In genomic region chr2:174331282-174332030, GRCm38 (mm10) we compare ENCODE assay signal across 8 mouse cellular contexts. TPM values are rescaled to one million over a fixed set of nuclear protein-coding genes. Genes with fewer than 3 reads are reported as not detected.
A peak's percentile ranks its signal among the peaks of the same experiment; 100 is the strongest.
DNase-seq lines count a peak whose midpoint lies in the region; ATAC-seq and TF ChIP-seq lines count a peak whose summit lies in the region.

No protein-coding gene starts in this region.

- WGBS in heart, embryonic 13.5 days: 21% methylated on average over 12 of the region's 12 CpGs
- WGBS in forebrain, embryonic 14.5 days: 15% methylated on average over 12 of the region's 12 CpGs
- WGBS in liver, postnatal 0 days (ENCODE audit: insufficient replicate concordance): 27% methylated on average over 12 of the region's 12 CpGs

- H3K27me3 ChIP-seq in heart, embryonic 13.5 days (replicated peaks): no peaks in the 10 kb centered on the region
- peaks cover 30% of the 10 kb centered on the region for H3K27me3 ChIP-seq in E14TG2a.4 (ENCODE audit: insufficient read depth, low read length)
- H3K27me3 ChIP-seq in forebrain, embryonic 14.5 days (replicated peaks; ENCODE audit: control insufficient read depth, insufficient read depth, low read length): no peaks in the 10 kb centered on the region
- H3K27me3 ChIP-seq in liver, postnatal 0 days (ENCODE audit: insufficient read depth, low read length): no peaks in the 10 kb centered on the region

- H3K9me3 ChIP-seq in heart, embryonic 13.5 days: no peaks in the 10 kb centered on the region
- H3K9me3 ChIP-seq in E14TG2a.4 (ENCODE audit: low read length): no peaks in the 10 kb centered on the region
- H3K9me3 ChIP-seq in forebrain, embryonic 14.5 days (replicated peaks; ENCODE audit: control insufficient read depth, low read length): no peaks in the 10 kb centered on the region
- H3K9me3 ChIP-seq in liver, postnatal 0 days (ENCODE audit: low read length): no peaks in the 10 kb centered on the region

- peak overlapping the region; percentile 98 for H3K4me3 ChIP-seq in heart, embryonic 13.5 days
- peak overlapping the region; percentile 86 for H3K4me3 ChIP-seq in E14TG2a.4 (replicated peaks; ENCODE audit: low read length)
- peak overlapping the region; percentile 98 for H3K4me3 ChIP-seq in forebrain, embryonic 14.5 days (ENCODE audit: low read depth, low read length)
- H3K4me3 ChIP-seq in liver, postnatal 0 days (ENCODE audit: low read depth, low read length): peak overlapping the region; percentile 88

- peak overlapping the region; percentile 100 for H3K9ac ChIP-seq in heart, embryonic 13.5 days
- H3K9ac ChIP-seq in forebrain, embryonic 14.5 days (ENCODE audit: low read length): peak overlapping the region; percentile 100
- peak overlapping the region; percentile 95 for H3K9ac ChIP-seq in liver, postnatal 0 days (replicated peaks)

- ATAC-seq in heart, embryonic 13.5 days (ENCODE audit: extremely low read depth, insufficient number of reproducible peaks, low FRiP score, low TSS enrichment): no peak
- no peak for ATAC-seq in forebrain, embryonic 14.5 days
- ATAC-seq in liver, postnatal 0 days: no peak
- no peak for ATAC-seq in frontal cortex, adult (ENCODE audit: low TSS enrichment)

- peak overlapping the region; percentile 100 for H3K27ac ChIP-seq in heart, embryonic 13.5 days (replicated peaks)
- 0 out of 2 replicates have a peak overlapping the region, but pooled peaks have one; percentile 97 for H3K27ac ChIP-seq in forebrain, embryonic 14.5 days (ENCODE audit: low read depth, low read length)
- peak overlapping the region; percentile 96 for H3K27ac ChIP-seq in liver, postnatal 0 days (ENCODE audit: low read depth)

- no peak for TF ChIP-seq CTCF in E14TG2a.4 (conservative IDR thresholded peaks at IDR 0.05; ENCODE audit: low read length)
- no peak for TF ChIP-seq CTCF in liver, postnatal 0 days (IDR thresholded peaks at IDR 0.05; ENCODE audit: low read depth)

- DNase-seq in heart, postnatal 4 days: no peak
- peak; percentile 39 for DNase-seq in forebrain, embryonic 14.5 days (ENCODE audit: low spot score)
- no peak for DNase-seq in liver, postnatal 0 days
- no peak for DNase-seq in adrenal gland, postnatal 14 days
- DNase-seq in left cerebral cortex, postnatal 10 days (ENCODE audit: extremely low spot score in 1 of 2, low spot score in 2 of 2): no peak

- H3K4me2 ChIP-seq in heart, embryonic 13.5 days: peak overlapping the region; percentile 72
- peak overlapping the region; percentile 74 for H3K4me2 ChIP-seq in forebrain, embryonic 14.5 days (ENCODE audit: low read length)
- H3K4me2 ChIP-seq in liver, postnatal 0 days (ENCODE audit: low read depth, low read length): peak overlapping the region; percentile 96

- H3K4me1 ChIP-seq in heart, embryonic 13.5 days: peaks cover 64% of the 10 kb centered on the region
- H3K4me1 ChIP-seq in E14TG2a.4 (replicated peaks; ENCODE audit: low read depth, low read length): peaks cover 54% of the 10 kb centered on the region
- H3K4me1 ChIP-seq in forebrain, embryonic 14.5 days (ENCODE audit: control insufficient read depth, insufficient read depth, low read length): peaks cover 36% of the 10 kb centered on the region
- peaks cover 37% of the 10 kb centered on the region for H3K4me1 ChIP-seq in liver, postnatal 0 days (ENCODE audit: insufficient read depth)

- intact Hi-C loops in left cerebral cortex, postnatal 10 days (cut with DNase I): loop anchor here (5.0 kb wide), 2 partner anchors 86 to 136 kb away; partner anchors contain the start of gene Nelfcd

- TF ChIP-seq EP300 in liver, postnatal 0 days (IDR thresholded peaks at IDR 0.05; ENCODE audit: low read depth): no peak

- H3K36me3 ChIP-seq in heart, embryonic 13.5 days: peaks cover 15% of the 10 kb centered on the region
- peaks cover 6% of the 10 kb centered on the region; the same call in 1 of the 2 replicates for H3K36me3 ChIP-seq in E14TG2a.4 (ENCODE audit: insufficient read depth, low read length)
- peaks cover 1% of the 10 kb centered on the region; the same call in 1 of the 2 replicates for H3K36me3 ChIP-seq in forebrain, embryonic 14.5 days (ENCODE audit: control insufficient read depth, insufficient read depth, low read length)
- H3K36me3 ChIP-seq in liver, postnatal 0 days (replicated peaks; ENCODE audit: insufficient read depth, low read length): peaks cover 7% of the 10 kb centered on the region; the same call in 1 of the 2 replicates

RNA-seq across cellular contexts. Expression of gene Gm20721, which starts 15.1 kb away (rescaled TPM):
- 16.0 and 26.6 TPM in 2 replicates for polyA plus RNA-seq in heart, embryonic 13.5 days (2015; fragmentation: Nextera tagmentation; extraction: Ambion mirVana)
- 1 to 10 TPM; 2.2 to 3.4 TPM for total RNA-seq in heart, postnatal 4 days (2021)
- polyA plus RNA-seq in forebrain, embryonic 14.5 days (2014; fragmentation: Nextera tagmentation; extraction: Ambion mirVana): 5.9 and 6.3 TPM in 2 replicates
- polyA plus RNA-seq in liver, postnatal 0 days (2015; fragmentation: Nextera tagmentation; extraction: Ambion mirVana): 1.3 and 2.9 TPM in 2 replicates
- total RNA-seq in adrenal gland, postnatal 14 days (2021): 4.6 and 5.4 TPM in 2 replicates
- total RNA-seq in left cerebral cortex, postnatal 10 days (2021): 1 to 10 TPM; 2.2 to 2.6 TPM

RNA-seq across cellular contexts. Expression of gene Gnas, which starts 47.3 kb away (rescaled TPM):
- 1,244 and 1,252 TPM in 2 replicates for polyA plus RNA-seq in heart, embryonic 13.5 days (2015; fragmentation: Nextera tagmentation; extraction: Ambion mirVana)
- total RNA-seq in heart, postnatal 4 days (2021): 1,000 to 10,000 TPM; 1,794 to 1,822 TPM
- polyA plus RNA-seq in forebrain, embryonic 14.5 days (2014; fragmentation: Nextera tagmentation; extraction: Ambion mirVana): 966 and 1,076 TPM in 2 replicates
- polyA plus RNA-seq in liver, postnatal 0 days (2015; fragmentation: Nextera tagmentation; extraction: Ambion mirVana): 332 and 343 TPM in 2 replicates
- total RNA-seq in adrenal gland, postnatal 14 days (2021): 4,967 and 5,329 TPM in 2 replicates
- 1,000 to 10,000 TPM; 1,952 to 1,966 TPM for total RNA-seq in left cerebral cortex, postnatal 10 days (2021)
